Mouse (Mus musculus): ENCODE measurements around the gene Rab43.

The Rab43 gene

DNA sequence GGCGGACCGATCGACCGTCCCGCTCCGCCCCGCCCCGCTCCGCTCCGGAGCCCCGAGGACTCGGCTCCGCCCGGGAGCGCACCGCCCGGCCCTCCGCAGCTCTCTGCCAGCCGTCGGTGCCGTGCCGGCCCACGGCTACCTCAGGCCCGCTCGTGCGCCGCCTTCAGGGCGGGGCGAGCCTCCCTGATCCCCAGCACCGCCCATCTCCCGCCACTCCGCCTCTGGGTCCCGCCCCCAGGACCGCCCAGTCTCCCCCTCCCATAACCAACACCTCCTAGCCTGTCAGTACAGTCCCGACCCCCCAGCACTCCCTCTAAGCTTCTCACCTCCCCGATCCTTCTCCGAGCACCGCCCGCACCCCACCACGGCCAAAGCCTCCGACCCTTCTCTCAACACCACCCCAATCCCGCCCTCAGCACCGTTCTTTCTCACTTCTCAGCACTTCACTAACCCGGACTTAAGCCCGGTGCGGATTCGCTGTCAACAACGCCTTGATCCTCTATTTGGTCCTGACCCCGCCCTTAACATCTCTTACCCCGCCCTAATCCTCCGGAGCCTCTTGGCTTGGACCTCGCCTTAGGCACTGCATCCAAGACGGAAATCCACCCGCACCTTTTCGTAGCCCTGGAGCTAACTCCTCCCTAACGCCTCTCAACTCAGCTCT, at the start of gene Rab43:
TSS of gene Rab43 (minus strand) at position 490 of the 664 bp plus-strand sequence.
- peak; percentile 98 for DNase-seq (ENCODE audit: low read depth, low spot score)

DNA sequence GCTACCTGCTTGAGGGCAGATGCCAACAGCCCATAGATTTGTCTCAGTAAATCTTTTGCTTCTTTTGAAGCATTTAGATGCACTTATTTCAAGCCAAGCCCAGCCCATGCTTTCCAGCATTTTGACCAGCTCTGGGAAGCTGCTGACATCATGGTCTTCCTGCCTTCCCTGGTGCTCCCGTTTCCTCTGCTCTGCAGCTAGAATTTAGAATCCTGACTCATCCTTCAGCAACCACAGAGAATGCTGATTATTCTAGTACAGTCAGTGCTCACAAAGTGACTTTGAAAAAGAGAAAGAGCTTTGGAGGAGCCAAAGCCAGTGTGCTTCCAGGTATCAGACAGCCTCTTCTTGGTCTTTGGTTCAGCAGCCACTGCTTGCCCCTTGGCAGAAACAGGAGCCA, 45.1 kb upstream of the Rab43 start:
- DNase-seq (ENCODE audit: low read depth, low spot score): no peak

DNA sequence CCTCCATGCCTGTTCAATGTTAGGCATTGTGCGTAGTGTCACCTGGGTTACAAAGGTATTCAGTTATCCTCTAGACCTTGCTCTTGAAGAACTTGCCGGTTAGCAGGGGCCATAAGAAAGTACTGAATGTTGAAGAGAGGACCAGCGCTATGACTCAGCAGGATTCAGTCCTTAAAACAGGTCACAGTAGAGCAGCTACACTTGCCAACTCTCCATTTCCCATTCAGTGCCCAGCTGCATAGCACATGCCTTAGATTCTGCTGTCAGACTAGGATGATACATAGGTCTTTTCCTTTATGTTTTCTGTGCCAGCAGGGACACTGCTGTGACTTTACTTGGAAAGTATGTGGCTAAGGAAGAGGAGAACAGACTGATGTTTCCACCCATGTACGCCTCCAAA, 41.5 kb upstream of the Rab43 start:
- DNase-seq (ENCODE audit: low read depth, low spot score): peak; percentile 31

DNA sequence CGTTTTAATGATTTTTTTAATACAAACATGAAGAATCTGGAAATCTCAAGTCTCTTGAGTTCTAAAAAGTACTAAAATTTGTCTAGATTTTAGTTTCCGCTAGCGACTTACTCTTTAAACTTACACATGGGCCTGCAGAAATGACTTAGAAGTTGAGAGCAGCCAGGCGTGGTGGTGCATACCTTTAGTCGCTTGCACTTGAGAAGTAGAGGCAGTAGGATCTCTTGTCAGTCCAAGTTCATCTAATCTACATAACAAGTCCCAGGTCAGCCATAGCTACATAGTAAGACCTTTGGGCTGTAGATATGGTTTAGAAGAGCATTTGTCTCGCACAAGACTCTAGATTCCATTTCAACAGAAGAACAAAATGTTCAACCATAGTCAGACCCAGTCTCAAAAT, 39.9 kb upstream of the Rab43 start:
- peak; percentile 56 for DNase-seq (ENCODE audit: low read depth, low spot score)

DNA sequence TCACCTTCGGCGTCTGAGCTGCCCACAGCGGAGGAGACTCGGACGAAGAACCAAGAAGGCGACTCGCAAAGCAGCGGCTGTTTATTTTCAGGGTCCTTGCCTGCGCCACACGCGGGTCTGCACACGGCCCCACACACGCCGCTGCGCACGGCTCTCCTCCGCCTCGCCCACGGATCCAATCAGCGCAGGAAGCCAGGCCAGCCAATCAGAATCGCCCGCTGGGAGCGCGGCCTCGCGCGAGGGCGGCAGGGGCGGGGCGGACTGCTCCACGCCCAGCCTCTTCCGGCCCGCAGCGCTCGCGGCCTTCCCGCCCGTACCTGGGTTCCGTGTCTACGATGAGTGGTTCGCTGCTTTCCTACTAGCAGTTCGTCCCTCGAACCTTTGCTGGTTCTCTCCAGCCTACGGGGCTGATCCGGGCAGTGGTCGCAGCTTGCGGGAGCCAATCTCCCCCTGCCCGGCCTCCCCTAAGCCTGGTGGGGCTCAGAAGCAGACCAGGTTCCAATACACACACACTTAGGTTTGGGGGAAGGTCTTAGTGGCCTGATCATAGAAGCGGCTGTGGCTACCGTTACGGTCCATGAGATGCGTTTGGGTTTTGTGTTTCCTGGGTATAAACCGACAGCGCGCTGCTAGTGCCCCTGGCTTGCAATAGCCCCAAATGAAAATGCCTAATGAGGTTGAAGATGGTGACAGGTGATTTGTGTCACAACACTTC, 39.1 kb upstream of the Rab43 start, which contains the start of gene Cnbp:
TSS of gene Cnbp (minus strand) at position 207 of the 715 bp plus-strand sequence.
- peak; percentile 96 for DNase-seq (ENCODE audit: low read depth, low spot score)

DNA sequence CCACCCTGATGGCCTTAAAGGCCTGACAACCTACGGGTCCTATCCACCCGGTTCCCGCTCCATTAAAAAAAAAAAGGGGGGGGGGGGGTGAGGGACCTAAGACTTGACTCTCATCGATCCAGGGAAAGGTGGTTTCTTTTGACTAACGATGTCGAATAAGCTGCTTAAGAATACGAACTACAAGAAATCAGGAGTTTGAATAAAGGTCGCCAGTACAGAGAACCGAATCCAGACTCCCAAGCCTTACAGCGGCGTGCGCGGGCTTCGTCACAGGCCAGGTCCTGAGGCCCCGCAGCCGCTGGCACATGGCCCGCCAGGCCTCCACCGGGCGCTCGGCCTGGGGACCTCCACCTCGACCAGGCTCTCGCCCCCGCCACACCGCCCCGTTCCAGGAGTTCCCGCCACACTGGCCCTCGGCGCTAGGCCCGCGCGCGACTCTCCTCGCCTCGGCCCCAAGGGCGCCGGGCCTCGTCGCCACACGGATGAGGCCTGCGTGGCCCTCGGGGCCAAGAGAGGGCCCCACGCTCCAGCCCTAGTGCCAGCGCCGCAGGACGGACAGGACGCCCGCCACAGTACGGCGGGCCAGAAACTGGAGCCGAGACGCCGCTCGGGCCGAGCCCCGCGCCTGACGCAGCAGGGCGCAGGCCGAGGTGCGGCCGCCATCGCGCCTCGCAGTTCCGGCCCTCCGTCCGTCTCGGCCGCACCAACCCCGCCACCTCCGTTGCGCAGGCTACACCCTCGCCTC, 38.4 kb upstream of the Rab43 start:
- peak; percentile 61 for DNase-seq (ENCODE audit: low read depth, low spot score)

DNA sequence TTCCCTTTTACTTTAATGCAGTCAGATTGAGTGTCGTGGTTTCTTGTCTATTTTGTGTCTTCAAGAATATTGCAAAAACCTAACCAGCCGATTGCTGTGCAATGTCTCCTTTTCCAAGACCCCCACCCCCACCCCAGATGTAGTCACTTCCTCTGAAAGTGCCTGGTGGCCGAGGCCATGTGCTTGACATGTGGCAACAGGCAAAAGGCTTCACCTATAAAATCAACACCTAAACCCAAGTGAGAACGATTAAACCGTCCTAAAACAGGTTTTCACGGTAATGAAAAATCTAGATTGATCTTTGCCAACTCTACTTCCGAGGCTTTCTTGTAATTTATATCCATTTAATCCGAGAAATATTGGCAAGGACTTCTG, 37.8 kb upstream of the Rab43 start:
- peak; percentile 81 for DNase-seq (ENCODE audit: low read depth, low spot score)

DNA sequence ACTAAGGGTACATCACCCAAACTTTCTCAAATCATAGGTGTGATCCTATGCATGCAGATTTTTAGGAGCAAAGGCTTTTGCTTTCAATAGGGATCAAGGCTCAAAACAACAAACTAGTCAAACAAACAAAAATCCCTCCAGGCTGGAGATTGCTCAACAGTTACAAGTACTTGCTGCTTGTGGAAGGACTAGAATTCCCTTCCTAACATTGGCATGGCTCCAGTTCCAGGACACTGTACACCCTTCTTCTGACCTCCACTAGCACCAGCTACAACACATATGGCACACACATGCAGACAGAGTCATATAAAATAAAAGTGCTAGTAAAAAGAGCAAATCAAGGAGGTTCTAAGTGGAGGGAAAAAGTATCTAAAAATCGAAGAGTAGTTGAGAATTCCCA, 34.8 kb upstream of the Rab43 start:
- DNase-seq (ENCODE audit: low read depth, low spot score): no peak

DNA sequence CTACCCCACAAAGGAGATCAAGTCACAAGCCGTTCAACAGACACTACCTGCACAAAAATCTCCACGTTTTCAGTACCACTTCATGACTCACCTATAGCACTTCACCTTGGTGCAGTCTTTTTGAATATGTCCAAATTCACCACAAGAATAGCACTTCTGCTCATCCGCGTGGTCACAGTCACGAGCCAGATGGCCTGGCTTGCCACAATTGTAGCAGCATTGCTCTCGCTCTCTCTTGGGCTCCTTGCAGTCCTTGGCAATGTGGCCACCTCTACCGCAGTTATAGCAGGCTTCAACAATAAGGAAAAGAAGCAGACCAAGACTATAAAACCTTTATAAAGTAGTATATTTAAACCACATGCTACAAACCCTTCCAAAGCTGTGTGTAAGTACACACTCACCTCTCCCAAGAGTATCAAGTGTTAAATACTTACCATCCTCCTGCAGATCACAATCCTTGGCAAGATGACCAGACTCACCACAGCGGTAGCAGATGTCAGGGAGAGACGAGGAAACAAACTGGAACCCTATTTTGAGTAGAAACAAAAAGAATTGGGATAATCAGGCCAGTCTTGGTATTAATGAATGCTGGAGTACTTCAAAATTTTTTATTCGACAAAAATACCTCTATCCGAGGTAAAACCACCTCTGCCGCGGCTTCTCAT, 33.2 kb upstream of the Rab43 start:
- DNase-seq (ENCODE audit: low read depth, low spot score): no peak

DNA sequence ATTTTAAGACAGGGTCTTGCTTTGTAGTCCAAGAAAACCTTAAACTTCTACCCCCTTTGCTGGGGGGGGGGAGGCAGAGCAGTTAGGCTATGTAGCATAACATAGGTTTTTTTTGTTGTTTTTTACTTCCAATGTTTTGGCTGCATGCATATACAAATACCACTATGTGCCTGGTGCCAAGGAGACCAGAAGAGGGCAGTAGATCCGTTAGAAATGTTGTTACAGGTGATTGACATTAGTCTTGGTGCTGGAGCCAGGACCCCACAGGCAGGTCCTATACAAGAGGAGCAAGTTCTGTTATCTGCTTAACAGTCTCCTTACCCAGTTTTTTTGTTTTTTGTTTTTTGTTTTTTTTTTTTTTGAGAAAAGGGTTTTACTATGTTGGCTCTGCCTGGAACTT, 30.3 kb upstream of the Rab43 start:
- DNase-seq (ENCODE audit: low read depth, low spot score): peak; percentile 73

DNA sequence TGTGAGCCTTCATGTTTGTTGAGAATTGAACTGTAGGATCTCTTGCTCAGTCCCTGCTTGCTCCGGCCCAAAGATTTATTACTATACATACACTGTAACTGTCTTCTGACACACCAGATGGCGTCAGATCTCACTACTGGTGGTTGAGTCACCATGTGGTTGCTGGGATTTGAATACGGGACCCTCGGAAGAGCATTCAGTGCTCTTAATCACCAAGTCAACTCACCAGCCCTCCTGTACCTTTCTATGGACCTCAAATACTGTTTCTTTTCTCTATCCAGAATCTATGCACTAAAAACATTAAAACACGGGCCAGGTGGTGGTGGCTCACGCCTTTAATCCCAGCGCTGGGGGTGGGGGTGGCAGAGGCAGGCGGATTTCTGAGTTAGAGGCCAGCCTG, 29.7 kb upstream of the Rab43 start:
- DNase-seq (ENCODE audit: low read depth, low spot score): peak; percentile 46

DNA sequence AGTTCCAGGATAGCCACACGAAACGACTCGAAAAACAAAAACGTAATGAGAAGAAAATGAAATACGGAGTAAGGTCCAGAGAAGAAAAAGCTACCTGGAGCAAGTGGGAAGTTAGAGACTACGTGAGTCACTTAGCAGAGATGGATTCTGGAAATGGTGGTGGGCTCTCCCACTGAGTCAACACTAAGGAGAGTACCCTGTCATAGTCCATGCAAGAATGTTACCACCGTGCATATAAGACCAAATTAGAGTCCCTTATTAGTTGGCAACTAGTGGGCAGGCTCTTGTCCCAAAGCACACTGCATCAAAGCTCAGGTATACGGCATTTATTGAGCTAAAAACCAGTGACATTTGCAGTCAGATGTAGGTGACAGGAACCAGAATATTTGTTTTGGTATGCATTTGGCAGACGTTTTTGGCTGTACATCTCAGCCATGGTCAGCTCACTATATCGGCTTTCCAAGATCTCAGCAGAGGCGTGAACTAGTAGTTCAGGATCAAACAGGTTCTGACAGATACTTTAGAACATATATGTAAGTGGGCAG, 27.9 kb upstream of the Rab43 start:
- DNase-seq (ENCODE audit: low read depth, low spot score): no peak

DNA sequence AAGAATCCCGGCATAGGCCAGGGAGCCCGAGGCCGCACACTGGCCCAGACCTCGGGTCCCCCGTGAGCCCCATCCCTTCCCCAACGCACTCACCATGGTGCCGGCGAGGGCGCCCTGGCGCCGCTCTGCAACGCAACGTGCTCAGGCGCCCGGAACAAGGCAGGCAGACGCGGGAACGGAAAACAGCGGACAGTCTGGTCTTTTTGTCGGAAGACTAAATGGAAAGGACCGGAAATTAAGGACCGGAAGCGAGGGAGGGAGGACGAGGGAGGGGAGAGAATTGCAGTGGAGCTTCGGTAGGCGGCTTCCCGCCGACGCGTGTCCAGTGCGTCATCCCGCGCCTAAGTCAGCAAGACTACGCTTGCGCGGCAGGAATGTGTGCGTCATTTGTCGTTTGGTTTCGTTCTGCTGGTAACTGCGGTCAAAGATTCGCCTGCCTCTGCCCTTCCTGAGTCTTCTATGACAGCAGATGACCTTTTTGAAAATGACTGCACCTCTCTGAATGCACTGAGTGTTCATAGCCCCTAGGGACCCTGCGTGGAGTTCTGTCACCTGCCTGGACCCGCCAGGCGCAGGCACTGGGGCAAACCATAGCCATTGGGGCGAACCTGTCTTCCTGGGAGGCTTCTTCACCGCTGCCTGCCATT, 26.7 kb upstream of the Rab43 start, which contains the start of gene Isy1:
TSS of gene Isy1 (minus strand) at position 248 of the 647 bp plus-strand sequence.
- peak; percentile 99 for DNase-seq (ENCODE audit: low read depth, low spot score)

DNA sequence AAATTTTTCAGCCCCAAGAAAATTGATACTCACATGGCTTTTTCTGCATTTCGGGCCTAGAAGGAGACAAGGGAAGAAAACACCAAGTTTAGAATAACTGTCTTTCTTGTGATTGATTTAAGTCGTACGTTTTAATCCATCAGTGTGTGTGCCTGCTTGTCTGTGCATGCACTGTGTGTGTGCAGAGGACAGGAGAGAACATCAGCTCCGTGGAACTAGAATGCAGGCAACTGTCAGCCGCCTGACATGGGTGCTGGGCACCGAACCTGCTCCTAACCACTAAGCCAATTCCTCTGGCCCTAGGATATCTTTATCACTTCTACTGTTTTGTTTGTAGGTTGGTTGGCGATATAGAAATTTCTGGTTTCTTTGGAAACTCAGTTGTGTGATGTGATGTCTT, 23.7 kb upstream of the Rab43 start, which contains the start of gene Gm45140:
TSS of gene Gm45140 (minus strand) at position 101 of the 400 bp plus-strand sequence.
- no peak for DNase-seq (ENCODE audit: low read depth, low spot score)

DNA sequence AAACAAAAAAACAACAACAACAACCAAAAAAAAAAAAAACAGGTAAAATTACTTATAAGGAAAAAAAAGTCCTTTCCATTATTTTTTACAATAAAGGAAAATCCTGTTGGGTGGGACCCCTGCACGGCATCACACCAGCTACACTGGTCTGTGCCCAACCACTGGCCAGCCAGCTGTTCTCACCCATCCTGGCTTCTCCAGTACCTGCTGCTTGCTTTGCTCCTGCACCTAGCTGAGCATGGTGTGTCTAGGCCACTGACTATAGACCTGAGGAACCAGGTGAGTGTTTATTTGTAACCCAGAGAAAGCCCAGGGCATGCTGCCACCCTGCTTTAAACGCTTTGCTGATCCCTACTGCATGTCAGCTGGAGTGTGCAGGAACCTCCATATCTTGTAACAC, 8.4 kb upstream of the Rab43 start:
- DNase-seq (ENCODE audit: low read depth, low spot score): no peak

DNA sequence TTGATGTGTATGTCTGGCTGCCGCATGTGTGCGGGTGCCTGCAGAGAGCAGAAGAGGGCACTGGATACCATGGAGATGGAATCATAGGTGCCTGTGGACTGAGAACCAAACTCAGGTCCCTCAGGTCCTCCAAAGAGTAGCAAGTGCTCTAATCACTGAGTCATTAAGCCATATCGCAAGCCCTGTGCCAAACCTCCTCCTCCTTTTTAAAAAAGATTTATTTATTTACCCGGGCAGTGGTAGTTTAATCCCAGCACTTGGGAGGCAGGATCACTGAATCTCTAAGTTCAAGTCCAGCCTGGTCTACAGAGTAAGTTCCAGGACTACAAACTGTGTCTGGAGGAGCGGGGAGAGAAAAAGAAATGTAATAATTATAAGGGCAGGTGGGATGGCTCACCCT, 2.5 kb upstream of the Rab43 start:
- no peak for DNase-seq (ENCODE audit: low read depth, low spot score)

DNA sequence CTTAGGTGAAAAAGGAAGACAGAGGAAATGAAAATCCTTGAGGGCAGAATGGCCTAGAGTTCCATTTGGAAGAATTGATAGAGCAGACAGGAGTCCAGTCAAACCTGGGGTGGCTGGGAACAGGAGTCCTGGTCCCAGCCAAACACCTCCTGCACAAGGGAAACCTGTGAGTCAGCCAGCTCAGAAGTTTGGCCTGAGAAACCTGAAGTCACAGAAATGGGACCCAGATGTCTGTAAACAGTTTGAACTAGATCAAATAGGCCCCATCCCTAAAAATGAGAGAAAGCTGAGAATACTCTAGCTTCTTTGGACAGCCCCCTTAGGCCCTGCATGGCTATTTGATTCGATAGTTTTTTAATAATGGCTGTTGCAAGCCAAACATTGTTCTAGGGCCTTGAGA, 692 bp upstream of the Rab43 start:
- DNase-seq (ENCODE audit: low read depth, low spot score): no peak

DNA sequence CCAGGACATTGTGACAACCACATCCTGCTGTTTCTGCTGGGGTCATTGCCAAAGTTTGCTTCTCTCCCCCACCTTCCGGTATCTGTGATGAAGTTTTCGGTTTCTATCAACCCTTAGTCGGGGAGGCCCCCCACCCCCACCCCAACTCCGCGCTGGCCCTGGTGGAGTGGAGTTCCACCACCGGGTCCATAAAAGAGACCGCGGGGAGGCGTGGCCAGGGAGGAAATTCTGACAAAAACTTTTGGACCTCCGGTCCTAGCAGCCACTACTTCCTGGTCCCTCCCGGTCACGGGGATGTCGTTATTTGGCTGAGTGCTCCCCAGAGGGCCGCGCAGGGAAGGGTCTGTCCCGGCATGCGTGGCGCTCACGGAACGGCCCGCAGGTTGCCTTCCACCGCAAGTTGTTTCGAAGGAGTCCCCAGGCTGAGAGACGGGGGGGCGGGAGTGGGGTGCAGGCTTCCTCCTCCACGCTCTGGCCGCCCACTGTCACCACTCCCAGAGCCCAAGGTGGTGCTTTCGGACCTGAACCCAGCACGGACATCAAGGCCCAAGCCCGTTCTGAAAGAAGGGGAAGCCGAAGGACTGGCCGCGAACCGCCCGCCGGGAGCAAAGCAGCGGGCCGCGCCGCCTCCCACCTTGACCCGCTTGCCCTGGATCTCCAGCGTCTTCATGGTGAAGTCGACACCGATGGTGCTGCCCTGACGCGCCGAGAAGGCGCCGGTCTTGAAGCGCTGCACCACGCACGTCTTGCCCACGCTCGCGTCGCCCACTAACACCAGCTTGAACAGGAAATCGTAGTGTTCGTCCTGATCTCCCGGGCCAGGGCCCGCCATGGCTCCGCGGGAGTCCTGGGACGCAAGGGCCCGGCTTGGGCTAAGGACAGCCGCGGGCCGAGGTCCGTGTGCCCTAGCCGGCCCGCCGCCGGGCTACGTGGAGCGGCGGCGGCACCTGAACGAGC, 973 bp downstream of the Rab43 start:
- peak; percentile 64 for DNase-seq (ENCODE audit: low read depth, low spot score)

DNA sequence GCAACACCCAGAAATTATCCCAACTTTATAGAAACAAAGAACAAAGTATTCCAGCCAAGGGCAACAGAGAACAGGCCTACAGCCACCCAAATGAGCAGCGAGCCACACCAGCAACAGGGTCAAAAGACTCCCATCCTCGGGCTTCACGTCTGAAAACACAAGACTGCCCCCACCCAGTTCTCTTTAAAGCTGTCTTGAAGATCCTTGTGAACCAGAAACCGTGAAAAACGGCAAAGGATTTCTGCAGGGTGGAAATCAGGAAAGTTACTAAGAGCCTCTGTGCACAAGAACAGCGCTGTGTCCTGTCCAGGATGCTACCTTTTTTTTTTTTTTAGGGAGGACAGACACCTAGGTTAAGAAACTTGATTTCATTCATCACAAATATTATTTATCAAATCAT, 1.7 kb downstream of the Rab43 start:
- no peak for DNase-seq (ENCODE audit: low read depth, low spot score)

DNA sequence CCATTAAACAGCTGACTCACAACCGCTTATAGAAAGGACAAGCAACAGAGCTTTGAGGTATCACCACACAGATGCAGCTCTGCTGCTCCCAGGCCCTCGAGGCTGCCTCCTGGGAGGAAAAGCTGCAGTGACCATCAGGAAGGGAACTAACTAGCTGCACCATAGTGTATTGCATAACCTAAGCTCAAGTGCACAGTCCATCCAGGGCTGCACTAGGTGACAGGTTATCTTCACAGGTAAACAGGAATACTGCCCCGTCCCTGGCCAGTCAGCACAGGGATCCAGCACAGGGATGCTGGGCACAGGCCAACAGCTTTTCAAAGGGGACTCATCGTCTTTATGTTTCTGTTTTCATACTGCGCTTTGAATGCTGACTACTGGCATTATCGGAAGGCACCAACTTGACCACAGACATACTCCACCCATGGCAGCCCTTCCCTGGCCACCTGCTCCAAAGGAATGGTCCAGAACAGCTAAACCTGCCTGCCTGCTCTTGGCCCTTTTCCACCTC, 2.3 kb downstream of the Rab43 start:
- no peak for DNase-seq (ENCODE audit: low read depth, low spot score)

All from R1 (cell line).